Mouse (Mus musculus): ENCODE measurements around the gene Fgf22.
"Not testable (repeated sequence)": the region's sequence is repeated elsewhere in the genome, so short reads cannot be mapped to it uniquely, and the experiment has no call there.

Fgf22 gene

GRCm38 (mm10) chr10:79732500-79732899 is 22.4 kb upstream of the Fgf22 start:
- DNase-seq (ENCODE audit: low read depth in 2 of 2, low spot score in 2 of 2): peak in 1 of 2 experiments; percentile 52

- no peak for DNase-seq (ENCODE audit: low read depth in 2 of 2, low spot score in 2 of 2)
Observed at GRCm38 (mm10) chr10:79733847-79734246, 21.0 kb upstream of the Fgf22 start.

- no peak for DNase-seq (ENCODE audit: low read depth in 2 of 2, low spot score in 2 of 2)
Observed at GRCm38 (mm10) chr10:79735361-79735760, 19.5 kb upstream of the Fgf22 start.

- DNase-seq (ENCODE audit: low read depth in 2 of 2, low spot score in 2 of 2): no peak
Observed at GRCm38 (mm10) chr10:79736706-79737105, 18.2 kb upstream of the Fgf22 start.

DNA sequence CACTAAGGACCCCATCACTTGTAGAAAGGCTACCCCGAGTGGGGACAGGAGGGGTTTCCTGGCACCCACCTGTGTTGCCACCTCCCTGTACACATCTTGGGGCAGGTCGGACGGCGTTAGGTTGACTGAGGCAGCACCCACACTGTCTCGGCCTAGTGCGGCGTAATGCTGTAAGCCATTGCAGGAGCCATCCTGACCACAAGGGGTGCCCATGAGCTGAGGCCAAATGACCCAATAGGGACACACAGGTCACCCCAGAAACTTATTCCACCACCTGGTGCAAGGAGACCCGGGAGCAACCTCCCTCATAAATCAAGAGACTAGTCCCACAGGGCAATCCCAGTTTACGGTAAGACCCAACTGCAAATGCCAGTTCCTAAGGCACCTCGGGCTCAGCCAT is 16.6 kb upstream of the Fgf22 start:
- no peak for DNase-seq (ENCODE audit: low read depth in 2 of 2, low spot score in 2 of 2)

DNA sequence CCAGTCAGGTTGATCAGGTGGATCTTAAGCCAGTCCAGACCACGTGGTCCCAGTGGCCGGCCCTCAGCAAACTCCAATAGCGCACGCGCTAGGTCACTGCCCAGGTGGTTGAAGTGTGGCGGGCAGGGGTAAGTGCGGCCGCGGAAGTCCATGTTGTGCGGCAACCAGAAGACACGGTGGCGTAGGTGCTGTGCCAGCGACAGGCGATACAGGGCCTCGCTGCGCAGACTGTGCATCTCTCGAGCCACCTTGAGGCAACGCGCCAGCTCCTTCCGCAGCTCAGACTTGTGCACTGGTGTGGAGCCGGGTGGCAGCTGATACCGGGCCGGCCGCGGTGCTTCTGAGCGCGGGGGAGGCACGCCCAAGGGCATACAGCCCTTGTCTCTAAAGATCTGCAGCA is 15.6 kb upstream of the Fgf22 start:
- DNase-seq (ENCODE audit: low read depth in 2 of 2, low spot score in 2 of 2): no peak

DNA sequence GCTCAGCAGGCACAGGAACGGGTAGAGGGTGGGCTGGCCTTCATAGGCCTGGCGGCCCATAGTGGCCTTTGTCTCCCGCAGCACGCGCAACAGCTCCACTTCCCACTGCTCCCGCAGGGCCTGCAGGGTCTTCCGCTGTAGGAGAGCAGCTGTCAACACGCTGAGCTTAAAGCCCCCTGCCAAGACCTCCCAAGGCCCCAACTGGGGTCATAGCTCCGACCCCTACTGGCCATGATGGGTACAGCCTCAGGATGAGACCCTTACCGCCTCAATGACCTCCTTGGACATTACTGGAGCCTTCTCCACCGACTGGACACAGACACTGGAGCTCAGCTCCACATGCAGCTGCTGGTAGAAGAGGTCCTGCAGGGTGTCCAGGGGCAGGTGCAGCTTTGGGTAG is 14.0 kb upstream of the Fgf22 start:
- no peak for DNase-seq (ENCODE audit: low read depth in 2 of 2, low spot score in 2 of 2)

DNA sequence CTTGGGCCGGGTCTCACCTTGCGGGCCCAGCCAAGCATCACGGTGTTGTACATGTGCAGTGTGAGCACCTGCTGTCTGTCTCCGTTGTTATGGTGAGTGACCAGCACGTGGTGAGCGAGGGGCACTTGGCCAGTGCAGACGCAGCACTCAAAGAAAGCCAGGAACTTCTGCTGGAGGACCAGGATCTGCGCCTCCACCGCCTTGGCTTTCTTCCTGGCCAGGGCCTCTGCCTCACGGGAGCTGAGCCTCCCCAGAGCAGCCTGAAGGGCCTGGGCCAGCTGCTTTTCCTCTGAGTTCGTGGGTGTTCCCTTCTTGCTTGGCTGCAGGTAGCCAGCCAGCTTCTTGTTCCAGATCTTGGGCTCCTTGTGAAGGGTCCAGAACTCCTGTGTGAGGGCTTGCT is 11.7 kb upstream of the Fgf22 start:
- no peak for DNase-seq (ENCODE audit: low read depth in 2 of 2, low spot score in 2 of 2)

DNA sequence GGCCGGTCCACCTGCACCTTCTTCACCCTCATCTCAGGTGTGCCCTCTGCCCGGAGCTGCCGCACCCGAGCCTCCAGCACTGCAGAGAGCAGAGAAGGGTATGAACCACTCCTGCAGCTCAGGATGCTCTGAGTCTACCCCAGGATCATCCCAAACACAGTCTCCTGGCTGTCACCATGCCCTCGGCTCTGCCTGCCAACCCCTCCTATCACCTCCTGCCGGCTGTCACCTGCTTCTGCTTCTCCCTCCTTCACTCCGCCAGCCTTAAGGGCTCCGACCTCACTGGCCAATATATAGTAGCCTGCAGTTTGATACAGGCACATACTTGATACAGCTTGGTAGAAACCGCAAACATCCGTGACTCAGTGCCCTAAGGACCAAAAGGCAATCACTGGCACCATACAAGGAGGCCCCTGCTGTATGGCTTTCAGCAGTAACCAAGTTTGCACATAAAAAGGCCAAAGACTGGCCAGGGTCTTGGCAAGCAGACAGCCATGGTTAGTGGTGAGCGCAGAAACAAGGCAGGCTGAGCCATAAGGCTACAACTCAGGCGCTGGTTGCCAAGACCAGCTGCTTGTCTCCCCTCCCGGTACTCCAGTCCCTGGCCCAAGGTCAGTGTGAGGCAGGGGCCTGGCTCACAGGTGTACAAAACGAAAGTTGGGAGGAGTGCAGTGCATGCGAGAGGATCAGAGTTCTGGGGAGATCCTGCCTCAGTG is 11.1 kb upstream of the Fgf22 start:
- DNase-seq (ENCODE audit: low read depth in 2 of 2, low spot score in 2 of 2): no peak

DNA sequence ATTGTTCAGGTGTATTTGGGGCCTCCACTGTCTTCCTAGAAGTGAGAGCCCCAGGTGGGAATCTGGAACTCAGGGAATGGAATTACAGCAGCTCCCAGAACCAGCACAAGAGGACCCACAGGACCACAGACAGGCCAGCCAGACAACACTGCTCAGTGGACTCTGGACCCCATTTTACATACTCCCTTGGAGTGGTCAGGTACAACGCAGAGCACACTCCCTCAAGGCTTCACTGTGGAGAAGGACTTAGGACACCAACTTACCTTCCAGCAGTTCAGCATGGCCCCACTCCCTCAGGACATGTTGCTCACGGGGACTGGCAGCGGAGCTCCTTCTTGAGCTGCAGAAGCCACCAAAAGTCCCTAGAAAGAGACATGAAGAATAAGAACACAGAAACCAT is 9.5 kb upstream of the Fgf22 start:
- DNase-seq (ENCODE audit: low read depth in 2 of 2, low spot score in 2 of 2): no peak

DNA sequence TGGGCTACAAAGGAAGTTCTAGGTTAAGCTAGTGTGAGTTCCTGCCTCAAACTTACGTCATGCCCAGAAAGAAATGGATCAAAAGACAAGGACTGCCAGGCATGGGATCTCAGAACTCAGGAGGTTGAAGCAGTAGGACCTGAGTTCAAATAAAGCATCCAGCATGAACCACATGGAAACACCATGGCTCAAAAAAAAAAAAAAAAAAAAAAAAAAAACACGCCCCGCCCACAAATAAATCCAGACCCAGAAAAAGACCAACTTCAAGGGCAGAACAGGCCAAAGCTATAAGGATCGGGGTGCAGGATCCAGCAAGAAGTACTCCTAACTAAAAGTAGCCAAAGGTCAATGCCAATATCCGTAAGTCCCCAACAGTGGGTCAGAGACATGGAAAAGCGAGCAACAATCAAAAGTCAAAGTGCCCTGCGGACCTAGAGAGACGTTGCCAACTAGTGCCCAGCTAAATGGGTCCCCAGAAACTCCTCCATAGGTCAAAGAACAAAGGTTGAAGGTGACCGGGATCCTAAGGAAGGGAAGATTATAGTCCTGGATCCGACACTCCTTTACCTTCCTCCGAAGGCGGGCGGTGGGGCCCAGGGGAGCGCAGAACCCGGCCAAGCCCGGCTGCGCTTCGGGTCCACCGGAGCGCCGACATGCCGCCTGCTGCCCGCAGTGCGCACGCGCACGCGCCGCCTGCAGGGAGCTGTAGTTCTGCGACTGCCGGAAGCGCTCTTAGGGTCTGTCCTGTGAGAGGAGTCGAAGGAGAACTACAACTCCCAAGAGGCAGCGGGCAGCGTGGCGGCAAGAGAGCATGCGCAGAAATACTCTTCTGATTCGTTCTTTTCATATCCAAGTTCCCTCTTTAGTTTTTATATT is 8.7 kb upstream of the Fgf22 start, which contains the start of gene Polrmt:
Gene Polrmt, minus strand, starts transcription at position 684 of the 876 bp plus-strand sequence.
- DNase-seq (ENCODE audit: low read depth in 2 of 2, low spot score in 2 of 2): peak; percentile 91 to 92

GRCm38 (mm10) chr10:79746774-79747151 is 8.1 kb upstream of the Fgf22 start:
- no peak for DNase-seq (ENCODE audit: low read depth in 2 of 2, low spot score in 2 of 2)

DNA sequence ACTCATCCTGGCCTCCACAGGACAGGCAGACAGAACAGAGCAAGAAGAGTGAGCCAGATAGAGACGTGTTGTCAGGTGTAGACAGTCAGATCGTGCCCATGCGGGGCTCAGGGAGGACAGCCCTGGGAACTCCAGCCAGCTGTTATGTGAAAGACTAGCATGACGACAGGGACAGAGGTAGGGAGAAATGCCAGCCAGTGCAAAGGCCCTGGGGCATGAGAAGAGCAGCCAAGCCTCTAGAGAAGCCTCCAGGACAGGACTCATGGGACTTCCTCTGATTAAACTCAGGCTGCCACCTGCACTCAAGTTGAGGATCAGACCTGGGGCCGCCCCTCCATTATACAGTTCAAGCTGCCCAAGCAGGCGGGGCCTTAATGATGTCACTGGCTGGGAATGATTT is 6.4 kb upstream of the Fgf22 start:
- DNase-seq (ENCODE audit: low read depth in 2 of 2, low spot score in 2 of 2): no peak

GRCm38 (mm10) chr10:79755854-79756253 is 978 bp downstream of the Fgf22 start:
- DNase-seq (ENCODE audit: low read depth in 2 of 2, low spot score in 2 of 2): no peak

- DNase-seq (ENCODE audit: low read depth in 2 of 2, low spot score in 2 of 2): no peak
Observed at GRCm38 (mm10) chr10:79756660-79757059, 1.8 kb downstream of the Fgf22 start.

GRCm38 (mm10) chr10:79759675-79760074 is 4.8 kb downstream of the Fgf22 start:
- not testable (repeated sequence) for DNase-seq (ENCODE audit: low read depth in 2 of 2, low spot score in 2 of 2)

DNA sequence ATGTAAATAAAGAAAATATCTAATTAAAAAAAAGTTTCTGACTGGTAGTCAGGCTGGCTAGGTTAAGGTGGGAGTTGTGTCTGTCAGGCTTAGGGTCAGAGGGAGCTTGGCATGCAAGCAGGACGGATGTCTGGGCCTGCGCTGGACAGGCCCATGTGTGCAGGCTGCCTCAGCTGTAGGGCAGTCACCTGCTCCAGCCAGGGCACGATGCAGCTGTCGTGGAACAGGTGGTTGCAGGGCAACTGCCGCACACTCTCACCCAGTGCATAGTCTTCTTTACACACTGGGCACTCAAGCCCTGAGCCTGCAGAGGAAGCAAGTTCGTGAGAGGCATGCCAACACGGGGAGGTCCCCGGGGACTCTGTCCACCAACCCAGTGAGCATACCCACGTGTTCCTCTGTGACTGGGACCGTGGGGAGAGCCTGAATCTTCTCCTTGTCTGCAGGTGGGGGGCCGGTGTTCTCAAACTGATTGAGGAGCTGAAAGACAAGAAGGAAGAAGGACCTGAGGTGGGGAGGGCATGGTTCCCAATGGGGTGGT is 5.8 kb downstream of the Fgf22 start:
- no peak for DNase-seq (ENCODE audit: low read depth in 2 of 2, low spot score in 2 of 2)

DNA sequence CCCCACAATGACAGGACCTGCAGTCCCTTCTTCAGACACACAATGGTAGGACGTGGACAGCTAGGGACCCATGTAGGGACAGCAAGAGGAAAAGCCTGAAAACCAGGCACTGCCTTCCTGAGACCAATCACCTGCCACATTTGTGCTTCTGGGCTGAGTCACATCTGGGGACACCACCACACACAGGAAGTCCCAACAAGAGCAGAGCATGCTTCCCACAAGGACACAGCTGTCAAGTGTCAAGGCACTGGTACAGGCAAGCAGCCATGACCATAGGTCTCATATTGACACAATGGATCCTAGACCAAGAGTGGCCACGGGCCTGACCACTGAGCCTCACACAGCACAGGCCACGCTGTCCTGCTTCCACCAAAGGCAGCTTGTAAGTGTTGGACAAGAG is 8.0 kb downstream of the Fgf22 start:
- DNase-seq (ENCODE audit: low read depth in 2 of 2, low spot score in 2 of 2): no peak

- DNase-seq (ENCODE audit: low read depth in 2 of 2, low spot score in 2 of 2): no peak
Observed at GRCm38 (mm10) chr10:79764234-79764633, 9.4 kb downstream of the Fgf22 start.

DNA sequence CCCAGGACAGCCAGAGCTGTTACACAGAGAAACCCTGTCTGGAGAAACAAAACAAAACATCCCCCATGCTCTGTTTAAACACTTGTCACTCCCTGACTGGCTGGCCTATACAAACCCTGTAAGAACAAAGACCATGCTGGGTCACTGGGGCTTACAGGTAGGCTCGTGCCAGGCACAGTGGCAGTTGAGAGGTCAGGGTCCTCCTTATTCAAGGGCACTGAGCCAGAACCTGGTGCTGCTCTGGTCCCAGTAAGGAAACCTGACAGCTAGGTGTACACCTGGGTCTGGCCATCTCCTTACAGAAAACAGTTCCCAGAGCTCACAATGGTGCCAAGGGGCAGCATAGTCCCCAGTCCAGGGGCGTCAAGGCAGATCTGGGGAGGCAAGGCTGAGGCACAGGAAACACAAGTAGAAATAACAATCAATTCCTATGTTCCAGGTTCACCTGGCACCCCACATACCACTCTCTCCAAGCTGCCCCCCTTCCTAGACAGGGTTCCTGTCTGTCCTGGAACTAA is 10.4 kb downstream of the Fgf22 start:
- no peak for DNase-seq (ENCODE audit: low read depth in 2 of 2, low spot score in 2 of 2)

DNA sequence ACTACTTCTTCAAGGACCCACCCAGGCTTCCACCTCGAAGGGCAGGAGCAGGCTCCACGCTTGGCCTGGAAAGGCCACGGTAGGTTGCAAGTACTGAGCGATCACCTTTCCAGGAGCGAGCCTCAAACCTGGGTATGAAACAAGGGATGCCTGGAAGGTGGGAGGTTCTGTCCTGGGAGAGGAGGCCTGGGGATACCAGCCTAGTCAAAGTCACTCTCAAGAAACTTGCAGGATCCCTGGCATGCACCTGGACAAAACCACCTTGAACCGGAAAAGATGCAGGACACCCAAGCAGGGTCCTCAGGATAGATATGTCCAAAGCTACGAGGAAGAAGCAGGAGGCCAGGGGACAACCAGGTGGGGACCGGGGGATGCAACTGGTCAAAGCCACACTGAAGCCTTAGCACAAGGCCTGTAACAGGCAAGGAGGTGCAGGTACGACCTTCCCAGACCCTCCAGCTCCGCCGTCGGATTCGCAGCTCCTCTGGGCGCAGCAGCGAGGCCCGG is 11.2 kb downstream of the Fgf22 start:
- peak in 1 of 2 experiments; percentile 14 for DNase-seq (ENCODE audit: low read depth in 2 of 2, low spot score in 2 of 2)
